Mouse (Mus musculus): Measurements from ENCODE around the gene Gm47289. TPM values are rescaled to one million over a fixed set of nuclear protein-coding genes. Genes with fewer than 3 reads are reported as not detected.

The Gm47289 gene
- polyA plus RNA-seq, 1 experiment from 2014 or later, result not detected

GRCm38 (mm10) chr9:119155416-119155815, 3.5 kb upstream of the Gm47289 start:
- H3K27ac ChIP-seq (ENCODE audit: low read length), result no peak overlapping the region
- 0 out of 2 replicates have a peak, but pooled peaks cover 2% of the 10 kb centered on the region for H3K27me3 ChIP-seq (replicated peaks; ENCODE audit: control insufficient read depth, insufficient read depth, low read length)
- ATAC-seq, result no peak
- H3K9ac ChIP-seq (ENCODE audit: low read depth, low read length), result no peak overlapping the region
- 79% methylated on average over 8 of the region's 8 CpGs for WGBS
- no peak overlapping the region for H3K4me2 ChIP-seq (ENCODE audit: low read depth, low read length)
- H3K4me1 ChIP-seq (ENCODE audit: control insufficient read depth, insufficient read depth, low read length), result no peaks in the 10 kb centered on the region
- no peaks in the 10 kb centered on the region for H3K9me3 ChIP-seq (ENCODE audit: control insufficient read depth, low read length)
- H3K4me3 ChIP-seq (ENCODE audit: low read length), result no peak overlapping the region
- H3K36me3 ChIP-seq (ENCODE audit: control insufficient read depth, insufficient read depth, low read length), result no peaks in the 10 kb centered on the region

DNA sequence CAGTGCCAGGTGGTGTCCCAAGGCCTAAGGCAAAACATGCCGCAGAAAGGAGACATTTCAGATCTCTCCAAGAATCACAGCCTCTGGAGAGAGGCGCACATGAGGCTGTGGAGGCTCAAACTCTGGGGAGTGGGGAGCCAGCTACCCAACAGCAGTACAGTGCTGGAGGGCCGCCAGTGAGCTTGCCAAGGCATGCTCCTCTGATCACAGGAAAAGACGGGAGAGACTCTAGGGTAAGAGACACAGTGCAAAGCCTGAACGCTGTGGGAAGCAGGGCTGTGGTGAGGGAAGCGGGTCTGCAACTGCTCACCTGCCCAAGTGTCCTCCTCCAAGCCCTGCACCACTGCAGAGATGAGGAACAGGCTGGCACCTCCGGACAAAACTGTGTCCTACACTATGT, 3.1 kb upstream of the Gm47289 start:
- H3K27ac ChIP-seq (ENCODE audit: low read length), result no peak overlapping the region
- 58% methylated on average over 7 of the region's 7 CpGs for WGBS
- H3K9me3 ChIP-seq (ENCODE audit: control insufficient read depth, low read length), result no peaks in the 10 kb centered on the region
- no peak overlapping the region for H3K9ac ChIP-seq (ENCODE audit: low read depth, low read length)
- no peaks in the 10 kb centered on the region for H3K4me1 ChIP-seq (ENCODE audit: control insufficient read depth, insufficient read depth, low read length)
- H3K4me3 ChIP-seq (ENCODE audit: low read length), result no peak overlapping the region
- ATAC-seq, result 0 out of 2 replicates have a peak, but pooled peaks have one; percentile 14
- no peaks in the 10 kb centered on the region for H3K36me3 ChIP-seq (ENCODE audit: control insufficient read depth, insufficient read depth, low read length)
- 0 out of 2 replicates have a peak overlapping the region, but pooled peaks have one; percentile 12 for H3K4me2 ChIP-seq (ENCODE audit: low read depth, low read length)
- 0 out of 2 replicates have a peak, but pooled peaks cover 2% of the 10 kb centered on the region for H3K27me3 ChIP-seq (replicated peaks; ENCODE audit: control insufficient read depth, insufficient read depth, low read length)

DNA sequence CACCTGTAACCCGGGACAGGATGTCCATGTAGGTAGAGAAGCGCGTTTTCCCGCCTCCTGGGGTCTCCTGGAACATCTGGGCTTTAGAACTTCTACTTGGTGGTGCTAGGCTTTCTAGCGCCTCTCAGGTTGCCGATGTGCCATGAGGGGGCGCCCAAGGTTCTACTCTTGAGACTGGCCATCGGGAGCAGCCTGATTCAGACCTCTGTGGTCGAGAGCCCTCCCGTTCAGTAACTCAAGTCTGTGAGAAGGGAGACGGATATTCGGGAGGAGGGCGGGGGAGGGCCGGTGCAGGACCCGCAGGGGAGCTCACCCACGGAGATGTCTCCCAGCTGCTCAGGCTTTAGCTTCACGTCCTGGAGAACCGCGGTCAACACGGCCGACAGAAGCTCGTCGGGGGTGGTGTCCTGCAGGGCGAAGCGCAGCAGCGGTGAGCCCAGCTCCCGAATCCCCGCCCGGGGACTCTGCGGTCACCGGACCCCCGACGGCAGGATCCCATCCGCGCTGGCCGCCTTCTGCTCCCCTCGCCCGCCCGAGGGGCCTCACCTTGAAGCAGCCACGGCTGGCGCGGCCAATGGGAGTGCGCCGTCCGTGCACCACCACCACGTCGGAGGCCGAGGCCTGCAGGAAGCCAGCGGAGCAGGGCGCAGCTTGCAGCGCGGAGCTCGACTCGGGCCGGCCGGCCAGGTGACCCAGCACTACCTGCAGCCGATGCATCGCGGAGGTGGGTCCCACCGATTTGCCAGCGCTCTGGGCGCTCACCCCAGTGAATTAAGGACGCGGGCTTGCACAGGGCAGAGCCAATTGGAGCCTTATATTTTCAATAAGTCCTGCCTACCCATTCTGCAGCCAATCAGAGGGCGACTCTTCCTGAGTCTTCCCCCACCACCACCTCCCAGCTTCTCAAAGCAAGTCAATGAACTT, 2.4 kb upstream of the Gm47289 start, which contains the start of gene Acaa1b:
Acaa1b (minus strand) TSS at position 816 of the 924 bp plus-strand sequence.
- H3K27me3 ChIP-seq (replicated peaks; ENCODE audit: control insufficient read depth, insufficient read depth, low read length), result 0 out of 2 replicates have a peak, but pooled peaks cover 2% of the 10 kb centered on the region
- peak; percentile 91 for ATAC-seq
- no peak within 1 kb of the TSS for H3K27ac ChIP-seq (ENCODE audit: low read length)
- peak within 1 kb of the TSS; percentile 59 for H3K4me3 ChIP-seq (ENCODE audit: low read length)
- no peaks in the 10 kb centered on the region for H3K9me3 ChIP-seq (ENCODE audit: control insufficient read depth, low read length)
- H3K9ac ChIP-seq (ENCODE audit: low read depth, low read length), result peak within 1 kb of the TSS; percentile 63
- under 1% methylated on average over 65 of the region's 65 CpGs for WGBS
- no peaks in the 10 kb centered on the region for H3K4me1 ChIP-seq (ENCODE audit: control insufficient read depth, insufficient read depth, low read length)
- peak within 1 kb of the TSS; percentile 81 for H3K4me2 ChIP-seq (ENCODE audit: low read depth, low read length)
- no peaks in the 10 kb centered on the region for H3K36me3 ChIP-seq (ENCODE audit: control insufficient read depth, insufficient read depth, low read length)

GRCm38 (mm10) chr9:119160689-119161088, 1.7 kb downstream of the Gm47289 start:
- WGBS, result 88% methylated on average over 3 of the region's 3 CpGs
- H3K4me2 ChIP-seq (ENCODE audit: low read depth, low read length), result no peak overlapping the region
- H3K4me1 ChIP-seq (ENCODE audit: control insufficient read depth, insufficient read depth, low read length), result no peaks in the 10 kb centered on the region
- ATAC-seq, result no peak
- no peak overlapping the region for H3K4me3 ChIP-seq (ENCODE audit: low read length)
- H3K27me3 ChIP-seq (replicated peaks; ENCODE audit: control insufficient read depth, insufficient read depth, low read length), result 0 out of 2 replicates have a peak, but pooled peaks cover 2% of the 10 kb centered on the region
- no peaks in the 10 kb centered on the region for H3K9me3 ChIP-seq (ENCODE audit: control insufficient read depth, low read length)
- no peak overlapping the region for H3K9ac ChIP-seq (ENCODE audit: low read depth, low read length)
- no peak overlapping the region for H3K27ac ChIP-seq (ENCODE audit: low read length)
- no peaks in the 10 kb centered on the region for H3K36me3 ChIP-seq (ENCODE audit: control insufficient read depth, insufficient read depth, low read length)

DNA sequence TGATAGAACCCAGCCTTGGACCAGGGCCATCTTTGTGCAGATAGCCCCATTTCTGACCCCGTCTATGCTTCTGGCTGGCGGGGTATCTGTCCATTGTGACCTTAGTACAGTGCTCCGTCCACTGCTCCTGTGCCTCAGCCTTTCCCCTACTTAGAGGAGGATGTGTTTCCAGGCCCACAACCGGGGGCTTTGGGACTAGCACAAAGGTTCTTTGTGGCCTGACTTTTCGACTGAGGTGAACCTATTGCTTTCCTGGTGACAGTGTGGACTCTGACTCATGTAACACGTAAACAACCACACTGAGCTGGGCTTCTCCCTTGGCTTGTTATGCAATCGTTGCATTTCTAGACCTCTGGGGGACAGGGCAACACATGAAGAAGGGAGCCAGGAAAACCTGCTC, 5.8 kb downstream of the Gm47289 start:
- Histone ChIP-seq H3K36me3 (ENCODE audit: control insufficient read depth, insufficient read depth, low read length) (no peaks in the 10 kb centered on the region), H3K9ac (ENCODE audit: low read depth, low read length) (no peak overlapping the region), H3K27me3 (replicated peaks; ENCODE audit: control insufficient read depth, insufficient read depth, low read length) (no peaks in the 10 kb centered on the region), H3K4me3 (ENCODE audit: low read length) (no peak overlapping the region), H3K4me1 (ENCODE audit: control insufficient read depth, insufficient read depth, low read length) (no peaks in the 10 kb centered on the region), H3K4me2 (ENCODE audit: low read depth, low read length) (no peak overlapping the region), H3K27ac (ENCODE audit: low read length) (no peak overlapping the region), H3K9me3 (ENCODE audit: control insufficient read depth, low read length) (no peaks in the 10 kb centered on the region)
- 86% methylated on average over 7 of the region's 7 CpGs for WGBS
- peak; percentile 52 for ATAC-seq

GRCm38 (mm10) chr9:119165548-119165947, 6.6 kb downstream of the Gm47289 start:
- no peak overlapping the region for H3K4me3 ChIP-seq (ENCODE audit: low read length)
- H3K9ac ChIP-seq (ENCODE audit: low read depth, low read length), result no peak overlapping the region
- H3K9me3 ChIP-seq (ENCODE audit: control insufficient read depth, low read length), result no peaks in the 10 kb centered on the region
- peak; percentile 79 for ATAC-seq
- H3K4me1 ChIP-seq (ENCODE audit: control insufficient read depth, insufficient read depth, low read length), result no peaks in the 10 kb centered on the region
- no peak overlapping the region for H3K27ac ChIP-seq (ENCODE audit: low read length)
- no peaks in the 10 kb centered on the region for H3K27me3 ChIP-seq (replicated peaks; ENCODE audit: control insufficient read depth, insufficient read depth, low read length)
- H3K4me2 ChIP-seq (ENCODE audit: low read depth, low read length), result no peak overlapping the region
- WGBS, result 85% methylated on average over 6 of the region's 6 CpGs
- H3K36me3 ChIP-seq (ENCODE audit: control insufficient read depth, insufficient read depth, low read length), result no peaks in the 10 kb centered on the region

GRCm38 (mm10) chr9:119167608-119168007, 8.6 kb downstream of the Gm47289 start:
- no peaks in the 10 kb centered on the region for H3K9me3 ChIP-seq (ENCODE audit: control insufficient read depth, low read length)
- no peak overlapping the region for H3K27ac ChIP-seq (ENCODE audit: low read length)
- no peaks in the 10 kb centered on the region for H3K36me3 ChIP-seq (ENCODE audit: control insufficient read depth, insufficient read depth, low read length)
- no peak overlapping the region for H3K4me3 ChIP-seq (ENCODE audit: low read length)
- no peaks in the 10 kb centered on the region for H3K27me3 ChIP-seq (replicated peaks; ENCODE audit: control insufficient read depth, insufficient read depth, low read length)
- ATAC-seq, result no peak
- no peaks in the 10 kb centered on the region for H3K4me1 ChIP-seq (ENCODE audit: control insufficient read depth, insufficient read depth, low read length)
- no peak overlapping the region for H3K4me2 ChIP-seq (ENCODE audit: low read depth, low read length)
- no peak overlapping the region for H3K9ac ChIP-seq (ENCODE audit: low read depth, low read length)
- WGBS, result 88% methylated on average over 2 of the region's 2 CpGs

- H3K4me3 ChIP-seq (ENCODE audit: low read length), result no peak overlapping the region
- WGBS, result 90% methylated on average over 11 of the region's 11 CpGs
- no peaks in the 10 kb centered on the region for H3K9me3 ChIP-seq (ENCODE audit: control insufficient read depth, low read length)
- no peaks in the 10 kb centered on the region for H3K36me3 ChIP-seq (ENCODE audit: control insufficient read depth, insufficient read depth, low read length)
- no peak overlapping the region for H3K9ac ChIP-seq (ENCODE audit: low read depth, low read length)
- no peaks in the 10 kb centered on the region for H3K4me1 ChIP-seq (ENCODE audit: control insufficient read depth, insufficient read depth, low read length)
- ATAC-seq, result no peak
- no peak overlapping the region for H3K4me2 ChIP-seq (ENCODE audit: low read depth, low read length)
- no peak overlapping the region for H3K27ac ChIP-seq (ENCODE audit: low read length)
- H3K27me3 ChIP-seq (replicated peaks; ENCODE audit: control insufficient read depth, insufficient read depth, low read length), result no peaks in the 10 kb centered on the region
Observed at GRCm38 (mm10) chr9:119179292-119179691, 20.3 kb downstream of the Gm47289 start.

DNA sequence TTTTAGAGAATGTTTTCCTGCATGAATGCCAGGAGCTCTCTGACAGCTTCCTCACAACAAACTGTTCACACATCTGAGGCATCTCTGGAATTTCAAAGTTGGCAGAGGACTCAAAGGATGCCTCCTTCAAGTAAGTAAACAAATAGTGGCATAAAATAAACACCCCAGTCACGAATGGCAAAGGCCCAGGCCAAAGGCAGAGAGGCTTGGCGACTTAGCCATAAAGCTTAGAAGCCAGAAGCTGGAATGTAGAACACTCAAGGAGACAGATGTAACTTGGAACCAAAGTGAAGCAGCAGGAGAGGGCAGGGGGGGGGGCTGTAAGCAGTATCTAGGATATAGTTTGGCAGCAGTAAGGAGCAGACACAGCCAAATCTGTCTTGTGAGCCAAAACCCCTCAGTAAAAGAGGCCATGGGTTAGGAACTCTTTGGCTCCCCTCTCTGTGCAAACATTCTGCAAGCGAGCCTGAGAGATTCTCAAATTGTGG, 22.3 kb downstream of the Gm47289 start:
- Histone ChIP-seq H3K9me3 (ENCODE audit: control insufficient read depth, low read length) (no peaks in the 10 kb centered on the region), H3K4me3 (ENCODE audit: low read length) (no peak overlapping the region), H3K27me3 (replicated peaks; ENCODE audit: control insufficient read depth, insufficient read depth, low read length) (no peaks in the 10 kb centered on the region), H3K4me1 (ENCODE audit: control insufficient read depth, insufficient read depth, low read length) (no peaks in the 10 kb centered on the region), H3K36me3 (ENCODE audit: control insufficient read depth, insufficient read depth, low read length) (no peaks in the 10 kb centered on the region), H3K27ac (ENCODE audit: low read length) (no peak overlapping the region), H3K9ac (ENCODE audit: low read depth, low read length) (no peak overlapping the region), H3K4me2 (ENCODE audit: low read depth, low read length) (no peak overlapping the region)
- peak; percentile 63 for ATAC-seq
- 27% methylated on average over 3 of the region's 3 CpGs for WGBS
